Comparison of ENCODE assay signal across 17 mouse cellular contexts in the genomic region with DNA sequence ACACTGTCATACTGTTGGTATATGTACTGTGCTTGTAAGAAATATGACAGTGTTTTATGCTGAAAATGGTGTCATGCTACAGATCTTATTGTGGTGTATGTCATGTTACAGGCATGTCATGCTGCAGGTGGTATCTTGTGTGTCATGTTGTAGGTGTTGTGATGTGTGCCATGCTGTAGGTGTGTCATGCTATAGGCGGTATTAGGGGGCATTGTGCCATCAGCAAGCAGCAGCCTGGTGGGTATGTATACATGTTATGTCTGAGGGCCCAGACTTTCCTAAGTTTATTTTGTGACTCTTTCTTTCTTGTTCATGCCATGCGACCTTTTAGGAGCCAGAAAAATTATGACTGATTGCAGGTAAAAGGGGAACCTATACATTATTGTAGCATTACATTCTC.
"Had no signal": no experiment of that assay in that cellular context is flagged by ENCODE, and none has a peak within 500 bp of the region (broad histone marks: within the 10 kb centered on the region; RNA-seq: fewer than 3 reads in every experiment).

No protein-coding gene starts in this region.

- H3K4me1 ChIP-seq: liver, embryonic 13.5 days; liver, embryonic 15.5 days; midbrain, embryonic 12.5 days; neural tube, embryonic 12.5 days; stomach, embryonic 15.5 days had no signal

- H3K27ac ChIP-seq: liver, embryonic 13.5 days; liver, embryonic 15.5 days; macrophage; midbrain, embryonic 12.5 days; neural tube, embryonic 12.5 days; stomach, embryonic 15.5 days; stomach, postnatal 0 days had no signal

- H3K4me2 ChIP-seq: liver, embryonic 11.5 days; liver, embryonic 13.5 days; liver, embryonic 15.5 days; lung, embryonic 14.5 days; midbrain, embryonic 12.5 days; neural tube, embryonic 12.5 days; stomach, embryonic 15.5 days had no signal

- DNase-seq: liver, embryonic 13.5 days; liver, postnatal 0 days; lung, embryonic 14.5 days; lung, postnatal 14 days; lung, postnatal 36 days; midbrain, embryonic 14.5 days; right cerebral cortex, postnatal 14 days; thymus, adult 2 months; thymus, postnatal 25 days; thymus, postnatal 4 days had no signal

- H3K4me3 ChIP-seq: liver, embryonic 13.5 days; liver, embryonic 15.5 days; midbrain, embryonic 12.5 days; neural tube, embryonic 12.5 days; stomach, embryonic 15.5 days had no signal

- H3K36me3 ChIP-seq: liver, embryonic 13.5 days; liver, embryonic 15.5 days; midbrain, embryonic 12.5 days; neural tube, embryonic 12.5 days; stomach, embryonic 15.5 days had no signal

- H3K9me3 ChIP-seq: liver, embryonic 13.5 days; liver, embryonic 15.5 days; midbrain, embryonic 12.5 days; neural tube, embryonic 12.5 days; stomach, embryonic 15.5 days had no signal

- ATAC-seq: liver, postnatal 0 days had no signal

- H3K9ac ChIP-seq: liver, embryonic 13.5 days; liver, embryonic 15.5 days; liver, postnatal 0 days; lung, embryonic 14.5 days; midbrain, embryonic 12.5 days; neural tube, embryonic 12.5 days; stomach, embryonic 15.5 days had no signal

- H3K27me3 ChIP-seq: liver, embryonic 13.5 days; liver, embryonic 15.5 days; midbrain, embryonic 12.5 days; neural tube, embryonic 12.5 days; stomach, embryonic 15.5 days had no signal
